Mouse (Mus musculus) midbrain, embryonic 15.5 days (tissue): Measurements from ENCODE around the gene Timmdc1. TPM values are rescaled to one million over a fixed set of nuclear protein-coding genes. Genes with fewer than 3 reads are reported as not detected.

Experiments
- ATAC-seq: fragments of 200-750 bp; cut with Nextera tagmentation; replicated peaks from 2 replicates; pipeline ENCODE4 v1.8.0; 2017; ENCODE audit warnings: moderate TSS enrichment
- H3K27ac ChIP-seq: fragments of 300-500 bp; sonication (generic); 2 replicates; pipeline ENCODE4 v1.5.1; 2015; ENCODE audit warnings: mild to moderate bottlenecking, inconsistent platforms
- H3K27me3 ChIP-seq: fragments of 300-500 bp; sonication (generic); replicated peaks from 2 replicates; pipeline ENCODE4 v1.6.1; 2015; ENCODE audit warnings: inconsistent platforms
- H3K36me3 ChIP-seq: fragments of 300-500 bp; sonication (generic); replicated peaks from 2 replicates; pipeline ENCODE4 v1.6.1; 2015; ENCODE audit warnings: inconsistent platforms
- H3K4me1 ChIP-seq: fragments of 300-500 bp; sonication (generic); 2 replicates; pipeline ENCODE4 v1.6.1; 2015; ENCODE audit warnings: inconsistent platforms
- H3K4me2 ChIP-seq: fragments of 300-500 bp; sonication (generic); 2 replicates; pipeline ENCODE4 v1.6.1; 2015; ENCODE audit warnings: inconsistent platforms, mild to moderate bottlenecking, moderate library complexity
- H3K4me3 ChIP-seq: fragments of 300-500 bp; sonication (generic); 2 replicates; pipeline ENCODE4 v1.5.1; 2015; ENCODE audit warnings: mild to moderate bottlenecking, inconsistent platforms
- H3K9ac ChIP-seq: fragments of 300-500 bp; sonication (generic); 2 replicates; pipeline ENCODE4 v1.6.1; 2015; ENCODE audit warnings: mild to moderate bottlenecking, inconsistent platforms
- H3K9me3 ChIP-seq: fragments of 300-500 bp; sonication (generic); 2 replicates; pipeline ENCODE4 v1.6.1; 2016; ENCODE audit warnings: inconsistent platforms
- WGBS: fragments of 180-500 bp; shearing (Covaris S2); methylation state at CpG from one replicate; pipeline ENCODE4 v1.1.7; 2015; ENCODE audit warnings: mixed read lengths; 5-methylcytosine and 5-hydroxymethylcytosine counted together
- polyA plus RNA-seq: library from polyadenylated mRNA; unstranded; fragments of >200 nt; fragmentation: Nextera tagmentation; extraction: Ambion mirVana; gene quantifications from 2 replicates; pipeline ENCODE4 v1.2.1, GENCODE M21; 2015

The Timmdc1 gene
- polyA plus RNA-seq, 1 experiment from 2014 or later = 33.0 TPM

- peaks cover 1% of the 10 kb centered on the region for H3K4me1 ChIP-seq
- no peaks in the 10 kb centered on the region for H3K9me3 ChIP-seq
- no peak overlapping the region for H3K9ac ChIP-seq
- no peaks in the 10 kb centered on the region for H3K36me3 ChIP-seq
- ATAC-seq = no peak
- H3K27ac ChIP-seq = no peak overlapping the region
- no peak overlapping the region for H3K4me2 ChIP-seq
- WGBS = 66% methylated on average over 11 of the region's 11 CpGs
- no peak overlapping the region for H3K4me3 ChIP-seq
- H3K27me3 ChIP-seq = no peaks in the 10 kb centered on the region
These were observed 65.5 kb downstream of the Timmdc1 start for GRCm38 (mm10) chr16:38456812-38457567.

- Histone ChIP-seq H3K4me3 (no peak within 1 kb of the TSS), H3K36me3 (no peaks in the 10 kb centered on the region), H3K4me2 (no peak within 1 kb of the TSS), H3K9ac (no peak within 1 kb of the TSS), H3K27me3 (no peaks in the 10 kb centered on the region), H3K27ac (no peak within 1 kb of the TSS), H3K9me3 (no peaks in the 10 kb centered on the region), H3K4me1 (peaks cover 12% of the 10 kb centered on the region)
- WGBS = 69% methylated on average over 17 of the region's 17 CpGs
- ATAC-seq = no peak
These were observed 66.7 kb downstream of the Timmdc1 start, which contains the start of gene Cd80 for GRCm38 (mm10) chr16:38455511-38456418. Gene Cd80 (plus strand): TSS chr16:38455561.

GRCm38 (mm10) chr16:38454533-38455254 is 67.8 kb downstream of the Timmdc1 start:
- 79% methylated on average over 11 of the region's 11 CpGs for WGBS
- no peaks in the 10 kb centered on the region for H3K36me3 ChIP-seq
- H3K9ac ChIP-seq = no peak overlapping the region
- H3K9me3 ChIP-seq = no peaks in the 10 kb centered on the region
- H3K4me1 ChIP-seq = peaks cover 20% of the 10 kb centered on the region
- H3K4me2 ChIP-seq = no peak overlapping the region
- ATAC-seq = no peak
- H3K27me3 ChIP-seq = no peaks in the 10 kb centered on the region
- H3K4me3 ChIP-seq = no peak overlapping the region
- H3K27ac ChIP-seq = no peak overlapping the region

- no peak for ATAC-seq
- H3K36me3 ChIP-seq = no peaks in the 10 kb centered on the region
- H3K9ac ChIP-seq = no peak overlapping the region
- no peak overlapping the region for H3K4me3 ChIP-seq
- no peak overlapping the region for H3K27ac ChIP-seq
- no peaks in the 10 kb centered on the region for H3K9me3 ChIP-seq
- H3K4me1 ChIP-seq = peaks cover 20% of the 10 kb centered on the region
- 90% methylated on average over 4 of the region's 4 CpGs for WGBS
- H3K27me3 ChIP-seq = no peaks in the 10 kb centered on the region
- H3K4me2 ChIP-seq = no peak overlapping the region
These were observed 68.5 kb downstream of the Timmdc1 start for GRCm38 (mm10) chr16:38453952-38454351.

- Histone ChIP-seq H3K27me3 (no peaks in the 10 kb centered on the region), H3K4me1 (peaks cover 20% of the 10 kb centered on the region), H3K9me3 (no peaks in the 10 kb centered on the region), H3K4me2 (peak overlapping the region; percentile 78), H3K36me3 (0 out of 2 replicates have a peak, but pooled peaks cover 2% of the 10 kb centered on the region), H3K4me3 (peak overlapping the region; percentile 72), H3K27ac (peak overlapping the region; percentile 82), H3K9ac (peak overlapping the region; percentile 77)
- ATAC-seq = no peak
- WGBS = 30% methylated on average over 3 of the region's 3 CpGs
These were observed 69.3 kb downstream of the Timmdc1 start for GRCm38 (mm10) chr16:38453203-38453553.

GRCm38 (mm10) chr16:38452442-38453202 is 69.8 kb downstream of the Timmdc1 start, which contains the start of gene Adprh:
Gene Adprh (minus strand): TSS chr16:38452703.
- Histone ChIP-seq H3K27ac (peak within 1 kb of the TSS; percentile 82), H3K4me3 (peak within 1 kb of the TSS; percentile 72), H3K27me3 (no peaks in the 10 kb centered on the region), H3K9ac (peak within 1 kb of the TSS; percentile 77), H3K9me3 (no peaks in the 10 kb centered on the region), H3K4me1 (peaks cover 20% of the 10 kb centered on the region), H3K36me3 (peaks cover 7% of the 10 kb centered on the region; the same call in 1 of the 2 replicates), H3K4me2 (peak within 1 kb of the TSS; percentile 78)
- under 1% methylated on average over 51 of the region's 61 CpGs for WGBS
- ATAC-seq = peak; percentile 99

- peak overlapping the region; percentile 72 for H3K4me3 ChIP-seq
- H3K27me3 ChIP-seq = no peaks in the 10 kb centered on the region
- no peaks in the 10 kb centered on the region for H3K9me3 ChIP-seq
- peak overlapping the region; percentile 82 for H3K27ac ChIP-seq
- peaks cover 20% of the 10 kb centered on the region for H3K4me1 ChIP-seq
- peak overlapping the region; percentile 77 for H3K9ac ChIP-seq
- no peak for ATAC-seq
- peak overlapping the region; percentile 78 for H3K4me2 ChIP-seq
- H3K36me3 ChIP-seq = peaks cover 16% of the 10 kb centered on the region
- WGBS = 49% methylated on average over 12 of the region's 12 CpGs
These were observed 70.8 kb downstream of the Timmdc1 start for GRCm38 (mm10) chr16:38451421-38452205.

- 83% methylated on average over 7 of the region's 7 CpGs for WGBS
- H3K9ac ChIP-seq = no peak overlapping the region
These were observed 71.8 kb downstream of the Timmdc1 start for GRCm38 (mm10) chr16:38450707-38451106.

GRCm38 (mm10) chr16:38448458-38448857 is 74.0 kb downstream of the Timmdc1 start:
- Histone ChIP-seq H3K4me3 (no peak overlapping the region), H3K4me1 (peaks cover 20% of the 10 kb centered on the region), H3K36me3 (peaks cover 40% of the 10 kb centered on the region), H3K4me2 (no peak overlapping the region), H3K27ac (no peak overlapping the region), H3K9ac (no peak overlapping the region), H3K9me3 (no peaks in the 10 kb centered on the region), H3K27me3 (no peaks in the 10 kb centered on the region)
- no peak for ATAC-seq
- 94% methylated on average over 12 of the region's 12 CpGs for WGBS

More at GRCm38 (mm10) chr16:38450707-38451106, 71.8 kb downstream of the Timmdc1 start:
- H3K27ac ChIP-seq = no peak overlapping the region
- no peak for ATAC-seq
- peaks cover 20% of the 10 kb centered on the region for H3K4me1 ChIP-seq
- no peak overlapping the region for H3K4me2 ChIP-seq
- no peak overlapping the region for H3K4me3 ChIP-seq
- H3K9me3 ChIP-seq = no peaks in the 10 kb centered on the region
- peaks cover 24% of the 10 kb centered on the region for H3K36me3 ChIP-seq
- no peaks in the 10 kb centered on the region for H3K27me3 ChIP-seq
